Mouse (Mus musculus): ENCODE data around the gene Gucy1b2. TPM values are rescaled to one million over a fixed set of nuclear protein-coding genes. Genes with fewer than 3 reads are reported as not detected.

The Gucy1b2 gene
- polyA plus RNA-seq, 1 experiment from 2014 or later = 4.5 TPM

DNA sequence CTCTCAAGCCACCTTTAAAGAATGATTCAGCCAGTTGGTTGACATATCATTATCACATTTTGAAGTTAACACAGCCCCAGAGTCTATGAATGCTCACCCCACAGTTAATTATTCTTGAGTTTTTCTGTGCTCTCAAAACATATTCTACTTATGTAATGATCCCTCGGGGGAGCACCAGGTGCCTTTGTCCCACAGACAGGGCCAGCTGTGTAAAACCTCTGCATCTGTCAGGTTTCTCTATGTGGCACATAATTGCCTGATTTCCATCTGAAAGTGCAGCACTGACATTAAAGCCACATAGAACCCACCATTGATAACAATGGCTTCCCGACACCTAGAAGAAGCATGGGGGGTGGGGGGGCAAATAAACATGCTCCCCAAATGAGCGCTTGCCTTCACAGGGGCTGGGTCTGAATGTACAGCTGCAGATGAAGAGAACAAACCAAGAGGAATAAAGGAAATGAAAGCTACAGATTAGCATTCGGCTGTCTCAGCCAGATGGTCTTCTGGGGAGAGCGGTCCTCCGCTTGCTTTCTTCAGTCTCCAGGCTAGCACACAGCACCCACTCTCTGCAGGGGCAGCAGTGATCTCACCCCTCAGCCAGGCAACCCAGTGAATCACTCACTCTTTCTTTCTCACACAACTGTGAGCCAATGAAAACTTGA lies 66.9 kb downstream of the Gucy1b2 start:
- peak; percentile 92 for ATAC-seq
- H3K27ac ChIP-seq (ENCODE audit: low read depth, low read length) = peak overlapping the region; percentile 86
- no peaks in the 10 kb centered on the region for H3K36me3 ChIP-seq (ENCODE audit: control insufficient read depth, insufficient read depth, low read length)
- H3K27me3 ChIP-seq (replicated peaks; ENCODE audit: control insufficient read depth, insufficient read depth, low read length) = no peaks in the 10 kb centered on the region
- WGBS = 11% methylated on average over 6 of the region's 6 CpGs
- H3K9ac ChIP-seq (ENCODE audit: low read length) = no peak overlapping the region; the same call in 1 of the 2 replicates
- H3K4me3 ChIP-seq (ENCODE audit: low read depth, low read length) = no peak overlapping the region
- H3K4me2 ChIP-seq (ENCODE audit: low read length) = peak overlapping the region; percentile 27
- no peaks in the 10 kb centered on the region for H3K9me3 ChIP-seq (replicated peaks; ENCODE audit: control insufficient read depth, low read length)
- DNase-seq (ENCODE audit: low spot score) = peak; percentile 83
- H3K4me1 ChIP-seq (ENCODE audit: control insufficient read depth, insufficient read depth, low read length) = peaks cover 20% of the 10 kb centered on the region

DNA sequence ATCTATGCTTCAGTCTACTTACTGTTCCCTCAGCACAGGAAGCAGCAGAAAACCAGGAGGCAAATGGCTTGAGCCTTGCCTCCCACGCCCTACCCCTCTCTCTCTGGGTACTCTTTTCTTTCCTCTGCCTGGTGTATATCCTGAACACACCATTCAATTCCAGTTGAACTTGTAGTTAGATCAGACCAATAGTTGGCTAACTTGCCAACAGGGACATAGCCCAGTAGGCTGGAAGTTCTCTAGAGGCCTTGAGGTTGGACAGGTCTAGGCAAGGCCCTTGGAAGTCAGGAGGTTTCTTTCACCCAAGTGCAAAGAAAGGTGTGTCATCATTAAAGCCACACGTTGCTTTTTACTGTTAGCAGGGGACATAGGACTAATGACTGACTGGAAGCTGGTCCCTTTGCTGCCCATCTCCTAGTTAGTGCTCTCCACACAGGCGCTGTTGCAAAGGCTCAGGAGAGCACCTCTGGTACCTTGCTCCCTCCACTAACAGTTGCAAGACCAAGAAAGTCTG lies 72.2 kb downstream of the Gucy1b2 start:
- no peak for ATAC-seq
- no peaks in the 10 kb centered on the region for H3K36me3 ChIP-seq (ENCODE audit: control insufficient read depth, insufficient read depth, low read length)
- H3K4me3 ChIP-seq (ENCODE audit: low read depth, low read length) = no peak overlapping the region
- DNase-seq (ENCODE audit: low spot score) = no peak
- H3K4me2 ChIP-seq (ENCODE audit: low read length) = no peak overlapping the region
- H3K27ac ChIP-seq (ENCODE audit: low read depth, low read length) = peak overlapping the region; percentile 39; the same call in 1 of the 2 replicates
- H3K4me1 ChIP-seq (ENCODE audit: control insufficient read depth, insufficient read depth, low read length) = peaks cover 5% of the 10 kb centered on the region; the same call in 1 of the 2 replicates
- no peak overlapping the region for H3K9ac ChIP-seq (ENCODE audit: low read length)
- no peaks in the 10 kb centered on the region for H3K27me3 ChIP-seq (replicated peaks; ENCODE audit: control insufficient read depth, insufficient read depth, low read length)
- WGBS = 91% methylated on average over 3 of the region's 3 CpGs
- H3K9me3 ChIP-seq (replicated peaks; ENCODE audit: control insufficient read depth, low read length) = no peaks in the 10 kb centered on the region

DNA sequence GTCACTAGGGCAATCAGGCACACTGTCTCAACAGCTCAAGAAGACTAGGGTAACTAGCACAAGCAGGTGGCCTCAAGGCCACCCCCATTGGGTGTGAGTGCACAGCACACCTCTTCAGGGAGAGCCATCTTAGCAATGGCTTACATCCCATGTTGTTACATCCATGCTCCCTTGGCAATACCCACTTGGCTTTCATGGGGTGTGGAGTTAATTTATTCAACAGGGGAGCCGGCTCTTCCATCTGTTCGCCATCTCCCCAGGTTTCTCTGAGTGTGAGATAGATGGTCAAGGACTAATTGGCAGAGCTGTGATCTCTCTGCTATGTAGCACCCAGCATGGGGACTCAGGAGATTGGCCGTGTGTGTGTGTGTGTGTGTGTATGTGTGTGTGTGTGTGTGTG lies 73.0 kb downstream of the Gucy1b2 start:
- Histone ChIP-seq H3K4me1 (ENCODE audit: control insufficient read depth, insufficient read depth, low read length) (no peaks in the 10 kb centered on the region), H3K36me3 (ENCODE audit: control insufficient read depth, insufficient read depth, low read length) (peaks cover 2% of the 10 kb centered on the region; the same call in 1 of the 2 replicates), H3K4me3 (ENCODE audit: low read depth, low read length) (no peak overlapping the region), H3K4me2 (ENCODE audit: low read length) (no peak overlapping the region), H3K9me3 (replicated peaks; ENCODE audit: control insufficient read depth, low read length) (no peaks in the 10 kb centered on the region), H3K27ac (ENCODE audit: low read depth, low read length) (no peak overlapping the region), H3K9ac (ENCODE audit: low read length) (no peak overlapping the region), H3K27me3 (replicated peaks; ENCODE audit: control insufficient read depth, insufficient read depth, low read length) (no peaks in the 10 kb centered on the region)
- peak; percentile 60; the same call in 1 of the 2 replicates for ATAC-seq
- peak; percentile 68 for DNase-seq (ENCODE audit: low spot score)
- WGBS = 62% methylated on average over 3 of the region's 3 CpGs

DNA sequence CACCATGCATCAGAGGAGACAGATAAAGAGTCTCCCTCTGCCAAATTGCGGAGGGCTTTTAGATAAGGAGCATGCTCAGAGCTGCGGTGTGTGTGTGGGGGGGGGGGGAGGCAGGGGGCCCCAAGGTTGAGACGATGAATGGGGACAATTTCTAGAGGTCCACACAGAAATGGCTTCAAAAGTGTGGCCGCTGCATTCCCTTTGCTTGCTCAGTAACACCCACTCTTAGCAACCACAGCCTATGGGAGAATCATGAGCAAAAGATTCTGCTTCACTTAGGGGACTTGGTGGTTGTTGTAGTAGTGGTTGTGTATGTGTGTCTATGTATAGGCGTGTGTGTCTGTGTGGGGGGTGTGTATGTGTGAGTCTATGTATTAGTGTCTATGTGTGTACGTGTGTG lies 75.5 kb downstream of the Gucy1b2 start:
- ATAC-seq = no peak
- no peak overlapping the region for H3K4me2 ChIP-seq (ENCODE audit: low read length)
- 62% methylated on average over 6 of the region's 6 CpGs for WGBS
- H3K27me3 ChIP-seq (replicated peaks; ENCODE audit: control insufficient read depth, insufficient read depth, low read length) = no peaks in the 10 kb centered on the region
- peaks cover 5% of the 10 kb centered on the region; the same call in 1 of the 2 replicates for H3K36me3 ChIP-seq (ENCODE audit: control insufficient read depth, insufficient read depth, low read length)
- H3K27ac ChIP-seq (ENCODE audit: low read depth, low read length) = no peak overlapping the region
- DNase-seq (ENCODE audit: low spot score) = no peak
- H3K9ac ChIP-seq (ENCODE audit: low read length) = no peak overlapping the region
- no peaks in the 10 kb centered on the region for H3K9me3 ChIP-seq (replicated peaks; ENCODE audit: control insufficient read depth, low read length)
- H3K4me1 ChIP-seq (ENCODE audit: control insufficient read depth, insufficient read depth, low read length) = 0 out of 2 replicates have a peak, but pooled peaks cover 3% of the 10 kb centered on the region
- H3K4me3 ChIP-seq (ENCODE audit: low read depth, low read length) = no peak overlapping the region

DNA sequence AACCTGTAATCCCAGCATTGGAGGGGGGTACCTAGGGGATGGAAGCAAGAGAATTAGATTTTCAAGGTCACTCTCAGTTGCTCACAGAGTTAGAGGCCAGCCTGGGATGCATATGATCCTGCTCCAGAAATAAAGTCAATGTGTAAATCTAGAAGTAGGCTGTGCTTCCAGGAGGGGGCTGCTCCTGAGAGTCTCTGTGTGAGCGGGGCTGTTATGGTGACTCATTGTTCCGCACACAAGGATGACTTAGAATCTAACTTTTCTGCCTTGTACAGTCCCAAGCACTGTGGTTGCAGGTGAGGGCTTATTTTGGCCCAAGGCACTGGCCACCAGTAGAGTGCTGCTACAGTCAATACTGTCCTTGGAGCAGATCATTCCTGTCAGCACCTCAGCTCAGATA lies 76.7 kb downstream of the Gucy1b2 start:
- Histone ChIP-seq H3K27me3 (replicated peaks; ENCODE audit: control insufficient read depth, insufficient read depth, low read length) (no peaks in the 10 kb centered on the region), H3K4me2 (ENCODE audit: low read length) (no peak overlapping the region), H3K4me1 (ENCODE audit: control insufficient read depth, insufficient read depth, low read length) (0 out of 2 replicates have a peak, but pooled peaks cover 4% of the 10 kb centered on the region), H3K27ac (ENCODE audit: low read depth, low read length) (no peak overlapping the region), H3K9ac (ENCODE audit: low read length) (no peak overlapping the region), H3K36me3 (ENCODE audit: control insufficient read depth, insufficient read depth, low read length) (peaks cover 5% of the 10 kb centered on the region; the same call in 1 of the 2 replicates), H3K4me3 (ENCODE audit: low read depth, low read length) (no peak overlapping the region), H3K9me3 (replicated peaks; ENCODE audit: control insufficient read depth, low read length) (no peaks in the 10 kb centered on the region)
- 96% methylated on average over 2 of the region's 2 CpGs for WGBS
- no peak for ATAC-seq
- no peak for DNase-seq (ENCODE audit: low spot score)

DNA sequence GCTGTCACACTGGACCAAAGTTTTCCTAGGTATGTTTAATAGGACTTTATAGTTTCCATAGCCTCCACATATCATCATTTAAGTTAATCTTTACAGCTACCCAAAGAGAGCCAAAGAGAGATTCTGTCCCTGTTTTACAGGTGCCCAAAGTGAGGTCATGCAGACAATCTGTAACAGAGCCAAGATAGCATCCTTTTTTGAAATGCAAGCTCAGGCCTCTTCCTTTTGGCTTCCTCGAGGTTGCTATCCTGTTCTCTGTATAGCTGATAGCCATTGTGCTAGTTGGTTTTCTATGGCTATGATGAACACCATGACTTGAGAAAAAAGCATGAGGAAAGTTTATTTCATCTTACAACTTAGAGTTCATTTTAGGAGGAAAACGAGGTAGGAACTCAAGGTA lies 80.0 kb downstream of the Gucy1b2 start:
- Histone ChIP-seq H3K9ac (ENCODE audit: low read length) (no peak overlapping the region), H3K27me3 (replicated peaks; ENCODE audit: control insufficient read depth, insufficient read depth, low read length) (no peaks in the 10 kb centered on the region), H3K9me3 (replicated peaks; ENCODE audit: control insufficient read depth, low read length) (no peaks in the 10 kb centered on the region), H3K4me1 (ENCODE audit: control insufficient read depth, insufficient read depth, low read length) (0 out of 2 replicates have a peak, but pooled peaks cover 4% of the 10 kb centered on the region), H3K36me3 (ENCODE audit: control insufficient read depth, insufficient read depth, low read length) (peaks cover 16% of the 10 kb centered on the region), H3K27ac (ENCODE audit: low read depth, low read length) (no peak overlapping the region), H3K4me2 (ENCODE audit: low read length) (no peak overlapping the region), H3K4me3 (ENCODE audit: low read depth, low read length) (no peak overlapping the region)
- ATAC-seq = no peak
- no peak for DNase-seq (ENCODE audit: low spot score)
- 84% methylated on average over 2 of the region's 2 CpGs for WGBS

DNA sequence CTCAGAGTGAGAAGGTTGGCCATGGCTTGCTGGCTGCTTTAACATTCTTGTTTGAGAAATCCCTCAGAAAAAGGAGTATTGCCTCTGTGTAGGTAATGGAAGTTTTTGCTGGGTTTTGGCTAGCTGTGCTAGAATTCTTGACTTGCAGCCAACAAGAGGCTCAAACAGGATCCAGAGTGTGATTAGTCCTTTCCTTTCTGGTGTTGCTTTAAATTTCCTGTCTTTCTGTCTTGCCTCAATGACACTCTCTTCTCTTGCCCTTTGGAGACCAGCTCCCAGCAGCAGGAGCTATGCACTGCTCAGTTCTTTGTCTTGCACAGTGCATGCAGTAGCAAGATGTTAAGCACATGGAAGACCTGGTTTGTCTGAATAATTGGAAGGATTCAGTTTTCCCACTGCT lies 80.4 kb downstream of the Gucy1b2 start:
- 0 out of 2 replicates have a peak, but pooled peaks have one; percentile 12 for ATAC-seq
- H3K36me3 ChIP-seq (ENCODE audit: control insufficient read depth, insufficient read depth, low read length) = peaks cover 16% of the 10 kb centered on the region
- DNase-seq (ENCODE audit: low spot score) = peak; percentile 61

DNA sequence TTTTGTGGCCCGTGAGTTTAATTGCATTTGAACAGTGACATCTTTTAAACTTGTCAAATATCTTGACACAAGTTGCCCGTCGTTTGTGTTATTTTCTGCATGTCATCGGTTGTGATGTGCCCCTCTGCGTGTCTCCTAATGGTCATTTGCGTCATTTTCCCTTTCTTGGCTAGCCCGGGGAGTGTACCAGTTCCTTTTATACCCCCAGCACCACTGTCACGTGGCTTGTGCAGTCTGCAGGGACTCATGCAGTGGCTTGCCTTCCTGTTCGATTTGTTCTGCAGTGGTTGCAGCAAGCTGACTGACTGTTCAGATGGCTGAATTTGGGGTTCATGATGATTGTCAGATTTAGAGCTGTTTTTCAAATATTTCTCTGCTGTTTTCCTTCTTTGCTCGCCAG lies 82.1 kb downstream of the Gucy1b2 start:
- 78% methylated on average over 10 of the region's 10 CpGs for WGBS

More for the DNA sequence above, 80.4 kb downstream of the Gucy1b2 start:
- Histone ChIP-seq H3K4me3 (ENCODE audit: low read depth, low read length) (no peak overlapping the region), H3K4me1 (ENCODE audit: control insufficient read depth, insufficient read depth, low read length) (0 out of 2 replicates have a peak, but pooled peaks cover 4% of the 10 kb centered on the region), H3K27ac (ENCODE audit: low read depth, low read length) (no peak overlapping the region), H3K9me3 (replicated peaks; ENCODE audit: control insufficient read depth, low read length) (no peaks in the 10 kb centered on the region), H3K9ac (ENCODE audit: low read length) (no peak overlapping the region), H3K27me3 (replicated peaks; ENCODE audit: control insufficient read depth, insufficient read depth, low read length) (no peaks in the 10 kb centered on the region), H3K4me2 (ENCODE audit: low read length) (no peak overlapping the region)

DNA sequence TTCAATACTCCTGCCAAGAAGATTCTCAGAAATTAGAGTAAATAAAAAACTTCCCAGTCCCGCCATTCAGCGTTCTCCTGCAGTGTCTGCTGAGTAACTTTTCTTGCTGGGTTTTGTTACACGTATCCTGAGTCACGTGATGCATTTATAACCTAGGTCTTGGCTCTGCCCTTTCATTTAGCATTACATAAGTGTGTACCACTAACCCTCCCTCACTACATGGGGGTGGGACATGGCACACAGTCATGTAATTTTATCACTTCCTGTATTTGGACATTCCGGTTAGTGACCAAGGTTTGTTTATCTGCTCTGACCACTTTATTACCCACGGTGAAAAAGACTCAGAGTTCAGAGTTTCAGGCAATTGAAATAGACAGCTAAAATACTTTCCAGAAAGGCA lies 85.3 kb downstream of the Gucy1b2 start:
- no peak overlapping the region for H3K27ac ChIP-seq (ENCODE audit: low read depth, low read length)
- no peaks in the 10 kb centered on the region for H3K9me3 ChIP-seq (replicated peaks; ENCODE audit: control insufficient read depth, low read length)
- H3K4me3 ChIP-seq (ENCODE audit: low read depth, low read length) = no peak overlapping the region
- ATAC-seq (no peak), DNase-seq (ENCODE audit: low spot score) (no peak)
- 89% methylated on average over 6 of the region's 6 CpGs for WGBS
- H3K4me2 ChIP-seq (ENCODE audit: low read length) = no peak overlapping the region
- no peaks in the 10 kb centered on the region for H3K27me3 ChIP-seq (replicated peaks; ENCODE audit: control insufficient read depth, insufficient read depth, low read length)
- H3K9ac ChIP-seq (ENCODE audit: low read length) = no peak overlapping the region
- H3K4me1 ChIP-seq (ENCODE audit: control insufficient read depth, insufficient read depth, low read length) = peaks cover 7% of the 10 kb centered on the region; the same call in 1 of the 2 replicates
- peaks cover 38% of the 10 kb centered on the region for H3K36me3 ChIP-seq (ENCODE audit: control insufficient read depth, insufficient read depth, low read length)

More for the DNA sequence above, 82.1 kb downstream of the Gucy1b2 start:
- Histone ChIP-seq H3K27ac (ENCODE audit: low read depth, low read length) (no peak overlapping the region), H3K9ac (ENCODE audit: low read length) (no peak overlapping the region), H3K4me3 (ENCODE audit: low read depth, low read length) (no peak overlapping the region), H3K36me3 (ENCODE audit: control insufficient read depth, insufficient read depth, low read length) (peaks cover 25% of the 10 kb centered on the region), H3K4me1 (ENCODE audit: control insufficient read depth, insufficient read depth, low read length) (peaks cover 8% of the 10 kb centered on the region; the same call in 1 of the 2 replicates), H3K9me3 (replicated peaks; ENCODE audit: control insufficient read depth, low read length) (no peaks in the 10 kb centered on the region), H3K27me3 (replicated peaks; ENCODE audit: control insufficient read depth, insufficient read depth, low read length) (no peaks in the 10 kb centered on the region), H3K4me2 (ENCODE audit: low read length) (no peak overlapping the region)
- DNase-seq (ENCODE audit: low spot score) = no peak
- no peak for ATAC-seq
